Mouse (Mus musculus) forebrain, embryonic 13.5 days (tissue): Measurements from ENCODE around the gene Ric8a. TPM values are rescaled to one million over a fixed set of nuclear protein-coding genes. Genes with fewer than 3 reads are reported as not detected.

Experiments used
- ATAC-seq: fragments of 200-750 bp; cut with Nextera tagmentation; 2 replicates; pipeline ENCODE4 v1.8.0; 2017
- H3K27ac ChIP-seq: fragments of 300-500 bp; sonication (generic); 2 replicates; pipeline ENCODE4 v1.5.1; 2015; ENCODE audit warnings: inconsistent platforms, mild to moderate bottlenecking, moderate library complexity
- H3K27me3 ChIP-seq: fragments of 300-500 bp; sonication (generic); 2 replicates; pipeline ENCODE4 v1.6.1; 2015; ENCODE audit warnings: mild to moderate bottlenecking, inconsistent platforms
- H3K36me3 ChIP-seq: fragments of 300-500 bp; sonication (generic); 2 replicates; pipeline ENCODE4 v1.6.1; 2015; ENCODE audit warnings: mild to moderate bottlenecking, inconsistent platforms; ENCODE audit not compliant: poor library complexity, severe bottlenecking
- H3K4me1 ChIP-seq: fragments of 300-500 bp; sonication (generic); 2 replicates; pipeline ENCODE4 v1.6.1; 2015; ENCODE audit warnings: inconsistent platforms
- H3K4me2 ChIP-seq: fragments of 300-500 bp; sonication (generic); 2 replicates; pipeline ENCODE4 v1.6.1; 2015; ENCODE audit warnings: inconsistent platforms, mild to moderate bottlenecking, moderate library complexity
- H3K4me3 ChIP-seq: fragments of 300-500 bp; sonication (generic); 2 replicates; pipeline ENCODE4 v1.5.1; 2015; ENCODE audit warnings: mild to moderate bottlenecking, inconsistent platforms
- H3K9ac ChIP-seq: fragments of 300-500 bp; sonication (generic); 2 replicates; pipeline ENCODE4 v1.6.1; 2015; ENCODE audit warnings: mild to moderate bottlenecking, inconsistent platforms
- H3K9me3 ChIP-seq: fragments of 300-500 bp; sonication (generic); replicated peaks from 2 replicates; pipeline ENCODE4 v1.6.1; 2016; ENCODE audit warnings: inconsistent platforms
- WGBS: fragments of 180-500 bp; shearing (Covaris S2); methylation state at CpG from one replicate; pipeline ENCODE4 v1.1.7; 2015; 5-methylcytosine and 5-hydroxymethylcytosine counted together
- polyA plus RNA-seq: library from polyadenylated mRNA; unstranded; fragments of >200 nt; fragmentation: Nextera tagmentation; extraction: Ambion mirVana; gene quantifications from 2 replicates; pipeline ENCODE4 v1.2.1, GENCODE M21; 2015

Gene Ric8a
- polyA plus RNA-seq, 1 experiment from 2014 or later = 65.7 TPM

- Histone ChIP-seq H3K4me1 (no peaks in the 10 kb centered on the region), H3K27me3 (peaks cover 5% of the 10 kb centered on the region; the same call in 1 of the 2 replicates), H3K9me3 (no peaks in the 10 kb centered on the region), H3K27ac (no peak within 1 kb of the TSS), H3K4me3 (no peak within 1 kb of the TSS), H3K4me2 (no peak within 1 kb of the TSS), H3K9ac (no peak within 1 kb of the TSS), H3K36me3 (no peaks in the 10 kb centered on the region)
- no peak for ATAC-seq
- 50% methylated on average over 20 of the region's 20 CpGs for WGBS
These were observed 21.6 kb upstream of the Ric8a start, which contains the start of gene Urah for GRCm38 (mm10) chr7:140834968-140835757. TSS of gene Urah (plus strand) at chr7:140835018.

DNA sequence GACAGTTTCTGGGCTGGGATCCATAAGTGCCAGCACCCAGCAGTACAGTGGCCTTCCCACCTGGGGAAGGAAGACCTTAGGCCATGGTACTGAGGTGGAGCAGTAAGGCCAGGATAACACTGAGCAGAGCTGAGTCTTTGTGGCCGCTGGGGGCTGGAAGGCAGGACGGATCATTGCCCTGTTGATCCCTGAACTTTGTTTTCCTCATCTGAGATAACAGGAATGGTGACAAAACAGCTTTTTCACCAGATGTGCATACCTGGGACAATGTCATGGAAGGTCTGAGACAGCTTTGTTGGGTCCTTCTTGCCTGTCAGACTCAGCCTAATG lies 21.0 kb upstream of the Ric8a start:
- Histone ChIP-seq H3K4me2 (no peak overlapping the region), H3K4me1 (no peaks in the 10 kb centered on the region), H3K27ac (no peak overlapping the region), H3K27me3 (peaks cover 8% of the 10 kb centered on the region; the same call in 1 of the 2 replicates), H3K9ac (no peak overlapping the region), H3K36me3 (no peaks in the 10 kb centered on the region), H3K9me3 (no peaks in the 10 kb centered on the region), H3K4me3 (no peak overlapping the region)
- no peak for ATAC-seq
- WGBS = 78% methylated on average over 2 of the region's 2 CpGs

DNA sequence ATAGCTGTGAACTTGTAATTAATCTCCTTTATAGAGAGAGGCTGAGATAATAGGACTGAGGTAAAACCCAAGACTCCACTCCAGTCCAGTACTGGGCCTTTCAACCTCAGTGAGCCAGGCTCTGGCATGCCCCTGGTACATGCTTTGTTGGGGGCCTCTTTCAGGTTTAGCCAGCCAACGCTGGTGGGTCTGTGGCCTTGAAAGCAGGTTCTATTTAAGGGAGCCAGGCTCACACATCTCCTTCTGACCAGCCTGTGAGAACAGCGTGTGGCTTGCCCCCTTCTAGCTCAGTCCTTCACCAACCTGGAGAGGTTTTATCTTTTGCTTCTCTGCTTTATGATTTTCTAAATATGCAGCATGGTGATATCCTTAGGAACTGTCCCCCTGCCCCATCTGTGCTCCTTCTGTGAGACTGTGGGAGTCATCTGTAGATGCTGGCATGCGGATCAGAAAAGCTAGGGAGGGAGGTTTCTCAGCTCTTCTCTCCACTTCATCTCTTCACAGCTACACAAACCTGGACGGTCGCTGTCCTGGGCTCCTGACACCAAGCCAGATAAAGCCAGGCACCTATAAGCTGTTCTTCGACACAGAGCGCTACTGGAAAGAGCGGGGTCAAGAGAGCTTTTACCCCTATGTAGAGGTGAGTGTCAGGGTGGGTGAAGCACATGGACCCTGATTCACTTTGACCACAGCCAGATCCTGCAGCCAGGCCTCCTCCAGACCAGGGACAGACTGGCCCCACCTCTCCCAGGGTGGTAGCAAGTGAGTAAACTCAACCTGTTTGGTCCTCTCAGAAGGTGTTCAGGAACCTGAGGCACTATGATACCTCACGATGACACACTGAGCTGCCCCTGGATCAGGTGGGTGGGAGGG lies 20.3 kb upstream of the Ric8a start:
- no peak for ATAC-seq
- no peak overlapping the region for H3K27ac ChIP-seq
- 85% methylated on average over 9 of the region's 9 CpGs for WGBS
- H3K4me2 ChIP-seq = no peak overlapping the region
- H3K4me3 ChIP-seq = no peak overlapping the region
- H3K4me1 ChIP-seq = no peaks in the 10 kb centered on the region
- H3K27me3 ChIP-seq = peaks cover 16% of the 10 kb centered on the region; the same call in 1 of the 2 replicates
- H3K9me3 ChIP-seq = no peaks in the 10 kb centered on the region
- no peak overlapping the region for H3K9ac ChIP-seq
- no peaks in the 10 kb centered on the region for H3K36me3 ChIP-seq

DNA sequence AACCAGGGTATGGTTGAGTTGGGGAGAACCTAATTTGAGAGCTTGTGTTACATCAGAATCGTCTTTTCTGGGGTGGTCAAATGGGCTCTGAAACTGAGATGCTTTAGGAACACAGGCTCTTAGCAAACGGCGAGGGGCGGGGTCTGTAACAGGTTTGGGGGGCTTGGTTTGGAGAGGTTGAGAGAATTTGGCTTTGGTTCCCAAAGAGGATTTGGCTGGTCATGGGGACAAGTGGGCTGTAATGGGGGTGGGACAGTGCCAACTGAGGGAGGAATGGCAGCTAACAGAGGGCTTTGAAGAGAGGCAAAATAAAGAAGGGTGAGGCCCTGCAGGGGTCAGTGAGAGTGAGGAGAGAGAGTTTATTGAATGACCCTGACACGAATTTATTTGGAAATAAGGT lies 17.2 kb upstream of the Ric8a start:
- Histone ChIP-seq H3K4me2 (no peak overlapping the region), H3K4me1 (no peaks in the 10 kb centered on the region), H3K27me3 (peaks cover 40% of the 10 kb centered on the region), H3K9ac (no peak overlapping the region), H3K4me3 (no peak overlapping the region), H3K36me3 (no peaks in the 10 kb centered on the region), H3K9me3 (no peaks in the 10 kb centered on the region), H3K27ac (no peak overlapping the region)
- no peak for ATAC-seq
- whole genome bisulfite sequencing = 65% methylated on average over 5 of the region's 5 CpGs

- 42% methylated on average over 19 of the region's 19 CpGs for WGBS
- Histone ChIP-seq H3K9me3 (no peaks in the 10 kb centered on the region), H3K4me1 (no peaks in the 10 kb centered on the region; the same call in 1 of the 2 replicates), H3K27me3 (peaks cover 44% of the 10 kb centered on the region), H3K27ac (no peak overlapping the region), H3K36me3 (no peaks in the 10 kb centered on the region), H3K4me2 (no peak overlapping the region), H3K4me3 (no peak overlapping the region), H3K9ac (no peak overlapping the region)
- ATAC-seq = no peak
These were observed 15.7 kb upstream of the Ric8a start for GRCm38 (mm10) chr7:140840750-140841735.

- peaks cover 4% of the 10 kb centered on the region; the same call in 1 of the 2 replicates for H3K4me1 ChIP-seq
- H3K36me3 ChIP-seq = no peaks in the 10 kb centered on the region
- no peaks in the 10 kb centered on the region for H3K9me3 ChIP-seq
- H3K4me2 ChIP-seq = no peak overlapping the region
- peaks cover 45% of the 10 kb centered on the region for H3K27me3 ChIP-seq
- 80% methylated on average over 7 of the region's 7 CpGs for WGBS
- ATAC-seq = no peak
- H3K9ac ChIP-seq = no peak overlapping the region
- no peak overlapping the region for H3K27ac ChIP-seq
- H3K4me3 ChIP-seq = no peak overlapping the region
These were observed 13.0 kb upstream of the Ric8a start for GRCm38 (mm10) chr7:140843806-140844205.

DNA sequence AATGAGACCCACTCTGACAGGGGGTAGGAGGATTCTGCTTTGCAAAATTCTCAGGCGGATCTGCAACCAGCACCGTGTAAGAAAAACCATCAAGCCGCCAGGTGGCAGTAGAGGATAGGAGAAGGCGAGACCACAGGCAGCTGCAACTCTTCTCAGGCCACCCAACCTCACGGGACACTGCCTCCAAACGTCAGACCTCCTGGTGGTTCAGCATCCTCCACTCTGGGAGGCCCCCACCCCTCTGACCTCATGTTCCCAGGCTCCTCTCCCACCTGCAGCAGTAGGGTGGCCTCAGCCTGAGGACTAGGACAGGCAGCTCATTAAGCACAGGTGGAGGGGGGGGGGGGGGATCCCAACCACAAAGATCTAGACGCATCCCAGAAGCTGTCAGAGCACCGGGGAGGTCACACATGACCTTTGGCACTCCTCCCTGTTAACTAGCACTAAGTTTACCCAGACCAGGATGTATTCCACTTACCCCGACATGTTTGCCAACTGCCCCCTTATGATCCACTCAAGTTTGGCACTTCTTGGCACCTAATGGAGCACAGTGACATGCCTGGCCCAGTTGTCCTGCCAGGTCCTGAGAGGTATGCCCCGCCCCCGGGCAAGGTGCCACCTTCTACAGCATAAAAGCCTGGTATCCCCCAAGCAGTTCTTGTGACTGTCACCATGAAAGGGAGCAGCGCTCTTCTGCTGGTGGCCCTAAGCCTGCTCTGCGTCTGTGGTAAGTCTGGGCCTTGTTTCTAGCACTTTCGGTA lies 11.7 kb upstream of the Ric8a start, which contains the start of gene Scgb1c1:
Gene Scgb1c1, plus strand, starts transcription at position 643 of the 761 bp plus-strand sequence.
- ATAC-seq = peak; percentile 91
- Histone ChIP-seq H3K27me3 (peaks cover 41% of the 10 kb centered on the region), H3K9ac (no peak within 1 kb of the TSS)

GRCm38 (mm10) chr7:140845683-140846082 lies 11.1 kb upstream of the Ric8a start:
- no peak for ATAC-seq
- 76% methylated on average over 4 of the region's 4 CpGs for WGBS
- peaks cover 4% of the 10 kb centered on the region; the same call in 1 of the 2 replicates for H3K4me1 ChIP-seq
- H3K4me2 ChIP-seq = no peak overlapping the region
- H3K27me3 ChIP-seq = peaks cover 37% of the 10 kb centered on the region
- H3K36me3 ChIP-seq = no peaks in the 10 kb centered on the region
- H3K27ac ChIP-seq = no peak overlapping the region
- no peak overlapping the region for H3K4me3 ChIP-seq
- H3K9ac ChIP-seq = no peak overlapping the region
- no peaks in the 10 kb centered on the region for H3K9me3 ChIP-seq

More for the DNA sequence above, 11.7 kb upstream of the Ric8a start, which contains the start of gene Scgb1c1:
- Histone ChIP-seq H3K4me3 (no peak within 1 kb of the TSS), H3K9me3 (no peaks in the 10 kb centered on the region), H3K4me2 (no peak within 1 kb of the TSS), H3K27ac (no peak within 1 kb of the TSS), H3K4me1 (peaks cover 4% of the 10 kb centered on the region; the same call in 1 of the 2 replicates), H3K36me3 (no peaks in the 10 kb centered on the region)
- 26% methylated on average over 14 of the region's 14 CpGs for WGBS

DNA sequence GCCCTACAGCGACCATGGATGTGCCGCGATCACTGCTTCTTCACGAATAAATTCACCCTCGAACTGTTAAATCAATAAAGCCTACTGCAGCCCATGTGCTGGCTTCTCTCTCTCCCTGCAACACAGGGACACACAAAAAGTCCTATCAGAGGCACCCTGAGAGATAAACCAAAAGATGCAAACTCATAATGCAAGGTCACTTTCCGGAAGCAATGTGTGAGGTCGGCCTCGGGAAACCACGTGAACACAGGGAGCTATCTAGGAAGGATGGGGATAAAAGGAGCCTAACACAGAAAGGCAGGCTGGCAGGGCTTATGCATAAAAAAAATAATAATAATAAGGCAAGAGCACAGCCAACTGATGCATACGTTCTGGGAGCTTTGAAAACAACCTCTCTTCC lies 10.1 kb upstream of the Ric8a start:
- H3K4me1 ChIP-seq = peaks cover 4% of the 10 kb centered on the region; the same call in 1 of the 2 replicates
- H3K36me3 ChIP-seq = peaks cover 7% of the 10 kb centered on the region
- no peak overlapping the region for H3K4me2 ChIP-seq
- no peak overlapping the region for H3K9ac ChIP-seq
- H3K4me3 ChIP-seq = no peak overlapping the region
- no peak for ATAC-seq
- 86% methylated on average over 10 of the region's 10 CpGs for WGBS
- no peak overlapping the region for H3K27ac ChIP-seq
- no peaks in the 10 kb centered on the region for H3K9me3 ChIP-seq
- peaks cover 27% of the 10 kb centered on the region for H3K27me3 ChIP-seq

- H3K27ac ChIP-seq = no peak within 1 kb of the TSS
- H3K4me3 ChIP-seq = no peak within 1 kb of the TSS
- 67% methylated on average over 11 of the region's 11 CpGs for WGBS
- H3K4me1 ChIP-seq = peaks cover 4% of the 10 kb centered on the region; the same call in 1 of the 2 replicates
- H3K27me3 ChIP-seq = peaks cover 16% of the 10 kb centered on the region
- peaks cover 20% of the 10 kb centered on the region for H3K36me3 ChIP-seq
- no peaks in the 10 kb centered on the region for H3K9me3 ChIP-seq
- no peak within 1 kb of the TSS for H3K4me2 ChIP-seq
- H3K9ac ChIP-seq = no peak within 1 kb of the TSS
- no peak for ATAC-seq
These were observed 8.8 kb upstream of the Ric8a start, which contains the start of gene Odf3 for GRCm38 (mm10) chr7:140847755-140848580. TSS of gene Odf3 (plus strand) at chr7:140847805.
